Mouse (Mus musculus) right cerebral cortex, postnatal 4 days (tissue): Measurements from ENCODE around the gene Grpr.
A peak's percentile ranks its signal among the peaks of the same experiment; 100 is the strongest.

Source experiments
- DNase-seq: peaks from one replicate; pipeline ENCODE4 v3.0.0-alpha.2; 2022

The Grpr gene

DNA sequence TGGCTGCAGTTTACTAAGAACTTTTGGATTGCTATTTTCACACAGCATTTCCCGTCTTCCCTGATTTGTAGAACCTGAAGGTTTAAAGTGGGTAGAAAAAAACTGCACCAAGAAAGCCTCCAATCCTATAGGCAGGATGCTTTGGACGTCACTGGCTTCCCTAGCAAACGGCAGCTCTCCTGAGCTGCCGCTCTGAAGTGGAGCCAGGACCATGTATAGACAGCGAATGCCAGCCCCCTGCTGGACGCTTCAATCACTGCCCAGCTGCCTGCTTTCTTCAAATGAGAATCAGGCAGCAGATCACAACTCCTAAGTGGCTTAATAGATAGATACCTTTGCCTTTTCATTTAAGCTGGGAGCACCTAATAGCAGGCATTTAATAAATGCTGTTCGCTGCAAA lies at the start of gene Grpr:
Gene Grpr (minus strand): TSS at position 12 of the 400 bp plus-strand sequence.
- DNase-seq, result peak; percentile 61

GRCm38 (mm10) chrX:163560521-163560920 lies 11.0 kb upstream of the Grpr start:
- DNase-seq, result no peak

GRCm38 (mm10) chrX:163547042-163547441 lies 2.4 kb downstream of the Grpr start:
- DNase-seq, result no peak

DNA sequence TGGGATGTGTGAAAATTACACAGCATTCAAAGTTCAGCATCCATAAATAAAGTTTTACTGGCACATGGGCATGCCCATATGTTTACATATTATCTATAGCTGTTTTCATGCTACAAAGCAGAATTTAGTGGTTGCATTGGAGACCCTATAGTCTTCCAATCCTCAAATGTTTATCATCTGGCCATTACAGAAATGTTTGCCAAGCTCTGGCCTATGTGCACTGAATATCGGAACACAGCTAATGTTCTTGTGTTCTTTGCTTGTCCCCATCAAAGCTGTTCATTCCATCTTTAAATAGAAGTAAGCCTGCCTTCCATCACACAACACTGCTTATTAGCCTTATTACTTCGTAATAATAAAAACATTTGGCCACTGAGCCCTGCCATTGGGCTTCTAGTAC lies 16.6 kb downstream of the Grpr start:
- DNase-seq, result no peak

DNA sequence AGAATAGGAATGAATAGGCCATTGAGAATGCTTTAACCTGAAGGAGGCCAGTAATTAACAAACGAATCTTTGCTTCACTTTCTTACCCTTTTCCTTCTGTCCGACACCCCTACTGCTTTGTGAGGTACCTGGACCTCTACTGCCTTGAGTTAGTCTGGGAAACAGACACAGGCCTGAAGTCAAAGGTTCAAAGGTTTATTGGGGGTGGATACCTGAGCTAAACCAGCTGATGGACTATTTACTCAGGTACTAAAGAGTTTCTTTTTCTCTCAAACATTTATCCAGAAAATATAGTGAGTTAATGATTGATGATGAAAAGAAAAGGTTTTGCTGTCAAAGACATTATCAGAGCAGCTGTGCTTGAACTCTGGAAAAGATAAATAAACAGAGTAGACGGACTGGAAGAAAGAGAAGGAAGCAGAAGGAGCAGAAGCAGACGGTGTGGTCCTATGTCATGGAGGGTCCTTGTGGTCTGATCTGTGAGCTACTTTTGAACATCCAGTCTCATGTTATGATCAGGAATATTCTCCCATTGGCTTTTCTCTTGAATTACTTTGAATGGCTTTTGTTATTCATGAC lies 30.4 kb downstream of the Grpr start:
- DNase-seq, result no peak

- DNase-seq, result no peak
These were observed 37.7 kb downstream of the Grpr start for GRCm38 (mm10) chrX:163511766-163512165.

DNA sequence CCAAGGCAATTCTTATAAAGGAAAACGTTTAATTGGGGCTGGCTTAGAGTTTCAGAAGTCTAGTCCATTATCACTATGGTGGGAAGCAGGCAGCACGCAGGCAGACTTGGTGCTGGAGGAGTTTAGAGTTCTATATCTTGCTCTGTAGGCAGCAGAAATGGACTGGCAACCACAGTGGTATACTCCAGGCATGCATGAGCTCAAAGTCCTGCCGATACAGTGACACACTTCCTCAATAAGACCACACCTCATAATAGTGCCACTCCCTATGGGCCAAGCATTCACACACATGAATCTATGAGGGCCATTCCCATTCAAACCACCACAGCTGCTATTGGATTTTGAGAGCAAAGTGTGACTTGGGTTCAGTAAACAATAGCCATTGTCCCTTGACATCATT lies 47.4 kb downstream of the Grpr start:
- DNase-seq, result no peak
